Comparison of ENCODE assay signal across 24 mouse cellular contexts in the genomic region with DNA sequence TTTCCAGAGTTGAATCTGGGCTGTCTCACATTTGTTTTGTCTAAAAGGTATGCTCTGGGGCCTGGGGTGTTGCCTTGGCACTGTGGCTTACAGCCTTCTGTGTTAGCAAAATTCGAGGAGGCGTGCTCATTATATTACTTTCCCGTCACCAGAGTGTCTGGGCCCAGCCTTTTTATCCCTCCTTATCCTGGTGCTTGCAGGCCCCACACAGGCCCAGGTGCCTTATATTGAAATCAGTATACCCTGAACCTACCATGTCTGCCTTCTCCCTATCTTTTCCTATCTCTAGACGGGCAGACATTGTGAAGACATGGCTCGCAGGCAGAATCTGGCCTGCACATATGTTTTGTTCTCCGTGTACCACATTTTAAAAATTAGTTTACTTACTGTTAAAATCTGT.
"Had no signal": no experiment of that assay in that cellular context is flagged by ENCODE, and none has a peak within 500 bp of the region (broad histone marks: within the 10 kb centered on the region; RNA-seq: fewer than 3 reads in every experiment).

No protein-coding gene starts in this region.

- H3K36me3 ChIP-seq: heart, embryonic 15.5 days; hindbrain, embryonic 13.5 days; hindbrain, embryonic 15.5 days; limb, embryonic 15.5 days had no signal

- H3K4me2 ChIP-seq: heart, embryonic 11.5 days; heart, embryonic 13.5 days; heart, embryonic 15.5 days; hindbrain, embryonic 13.5 days; hindbrain, embryonic 15.5 days; limb, embryonic 13.5 days; limb, embryonic 15.5 days had no signal

- H3K27me3 ChIP-seq: heart, embryonic 13.5 days; heart, embryonic 15.5 days; hindbrain, embryonic 15.5 days; limb, embryonic 13.5 days; limb, embryonic 15.5 days had no signal

- ATAC-seq: hindbrain, postnatal 0 days; intestine, embryonic 16.5 days had no signal

- DNase-seq: gastrocnemius, postnatal 14 days; gastrocnemius, postnatal 36 days; heart, adult 11 months; heart, adult 2 months; heart, postnatal 14 days; heart, postnatal 36 days; kidney, adult 11 months; kidney, adult 2 months; kidney, adult 9 months; kidney, postnatal 10 days; kidney, postnatal 25 days; kidney, postnatal 4 days; left cerebral cortex, postnatal 4 days had no signal

- H3K4me3 ChIP-seq: heart, adult 2 months; heart, embryonic 13.5 days; heart, embryonic 15.5 days; hindbrain, embryonic 13.5 days; hindbrain, embryonic 15.5 days; layer of hippocampus, adult 2 months; left cerebral cortex, adult 2 months; limb, embryonic 13.5 days; limb, embryonic 15.5 days had no signal

- H3K9ac ChIP-seq: heart, embryonic 13.5 days; heart, embryonic 15.5 days; hindbrain, embryonic 13.5 days; hindbrain, embryonic 15.5 days; limb, embryonic 13.5 days; limb, embryonic 15.5 days had no signal

- H3K27ac ChIP-seq: heart, adult 2 months; heart, embryonic 13.5 days; heart, embryonic 15.5 days; hindbrain, embryonic 13.5 days; hindbrain, embryonic 15.5 days; hindbrain, postnatal 0 days; layer of hippocampus, adult 2 months; left cerebral cortex, adult 2 months; limb, embryonic 13.5 days; limb, embryonic 15.5 days had no signal

- H3K9me3 ChIP-seq: heart, embryonic 13.5 days; heart, embryonic 15.5 days; hindbrain, embryonic 13.5 days; hindbrain, embryonic 15.5 days; limb, embryonic 13.5 days; limb, embryonic 15.5 days had no signal
